Mouse (Mus musculus): ENCODE results near the gene Cdc42ep4. TPM values are rescaled to one million over a fixed set of nuclear protein-coding genes. Genes with fewer than 3 reads are reported as not detected.

The Cdc42ep4 gene
- polyA plus RNA-seq, 2 experiments = 47.3 to 49.6 TPM

- ATAC-seq (ENCODE audit: low FRiP score, low read depth) (no peak), DNase-seq (ENCODE audit: low spot score) (no peak)
- H3K9me3 ChIP-seq (ENCODE audit: control insufficient read depth, low read length) = no peaks in the 10 kb centered on the region
- no peak overlapping the region for H3K4me3 ChIP-seq (replicated peaks; ENCODE audit: low read length)
- no peak overlapping the region for H3K4me2 ChIP-seq (replicated peaks; ENCODE audit: low read depth, low read length, severe bottlenecking)
- H3K36me3 ChIP-seq (ENCODE audit: control insufficient read depth, insufficient read depth, low read length) = no peaks in the 10 kb centered on the region
- 58% methylated on average over 7 of the region's 7 CpGs for WGBS
- H3K27ac ChIP-seq (replicated peaks; ENCODE audit: low read depth, low read length) = no peak overlapping the region
- H3K9ac ChIP-seq (ENCODE audit: low read depth, low read length, severe bottlenecking) = no peak overlapping the region
- no peaks in the 10 kb centered on the region for H3K27me3 ChIP-seq (ENCODE audit: control insufficient read depth, insufficient read depth, low read length)
- TF ChIP-seq POLR2A (IDR thresholded peaks at IDR 0.05; ENCODE audit: borderline replicate concordance, extremely low read depth, insufficient read depth, insufficient read length) = no peak
- peaks cover 11% of the 10 kb centered on the region for H3K4me1 ChIP-seq (ENCODE audit: control insufficient read depth, insufficient read depth, low read length)
Measured at GRCm38 (mm10) chr11:113760476-113760875, 8.8 kb upstream of the Cdc42ep4 start.

- no peak for TF ChIP-seq POLR2A (IDR thresholded peaks at IDR 0.05; ENCODE audit: borderline replicate concordance, extremely low read depth, insufficient read depth, insufficient read length)
- no peak overlapping the region for H3K4me3 ChIP-seq (replicated peaks; ENCODE audit: low read length)
- H3K4me1 ChIP-seq (ENCODE audit: control insufficient read depth, insufficient read depth, low read length) = peaks cover 13% of the 10 kb centered on the region
- no peak for DNase-seq (ENCODE audit: low spot score)
- no peak overlapping the region for H3K4me2 ChIP-seq (replicated peaks; ENCODE audit: low read depth, low read length, severe bottlenecking)
- H3K9ac ChIP-seq (ENCODE audit: low read depth, low read length, severe bottlenecking) = no peak overlapping the region
- no peak for ATAC-seq (ENCODE audit: low FRiP score, low read depth)
- H3K36me3 ChIP-seq (ENCODE audit: control insufficient read depth, insufficient read depth, low read length) = no peaks in the 10 kb centered on the region
- 92% methylated on average over 5 of the region's 5 CpGs for WGBS
- H3K27me3 ChIP-seq (ENCODE audit: control insufficient read depth, insufficient read depth, low read length) = no peaks in the 10 kb centered on the region
- H3K27ac ChIP-seq (replicated peaks; ENCODE audit: low read depth, low read length) = no peak overlapping the region
- no peaks in the 10 kb centered on the region for H3K9me3 ChIP-seq (ENCODE audit: control insufficient read depth, low read length)
Measured at GRCm38 (mm10) chr11:113758851-113759250, 7.2 kb upstream of the Cdc42ep4 start.

GRCm38 (mm10) chr11:113756578-113756977 is 4.9 kb upstream of the Cdc42ep4 start:
- no peak for TF ChIP-seq POLR2A (IDR thresholded peaks at IDR 0.05; ENCODE audit: borderline replicate concordance, extremely low read depth, insufficient read depth, insufficient read length)
- Histone ChIP-seq H3K36me3 (ENCODE audit: control insufficient read depth, insufficient read depth, low read length) (no peaks in the 10 kb centered on the region), H3K9me3 (ENCODE audit: control insufficient read depth, low read length) (no peaks in the 10 kb centered on the region), H3K4me2 (replicated peaks; ENCODE audit: low read depth, low read length, severe bottlenecking) (no peak overlapping the region), H3K4me3 (replicated peaks; ENCODE audit: low read length) (no peak overlapping the region), H3K27me3 (ENCODE audit: control insufficient read depth, insufficient read depth, low read length) (no peaks in the 10 kb centered on the region), H3K4me1 (ENCODE audit: control insufficient read depth, insufficient read depth, low read length) (peaks cover 10% of the 10 kb centered on the region), H3K27ac (replicated peaks; ENCODE audit: low read depth, low read length) (no peak overlapping the region), H3K9ac (ENCODE audit: low read depth, low read length, severe bottlenecking) (no peak overlapping the region)
- no peak for ATAC-seq (ENCODE audit: low FRiP score, low read depth)
- DNase-seq (ENCODE audit: low spot score) = no peak
- 85% methylated on average over 12 of the region's 12 CpGs for WGBS

GRCm38 (mm10) chr11:113755878-113756277 is 4.2 kb upstream of the Cdc42ep4 start:
- 91% methylated on average over 14 of the region's 14 CpGs for WGBS
- Histone ChIP-seq H3K4me1 (ENCODE audit: control insufficient read depth, insufficient read depth, low read length) (peaks cover 10% of the 10 kb centered on the region), H3K36me3 (ENCODE audit: control insufficient read depth, insufficient read depth, low read length) (no peaks in the 10 kb centered on the region), H3K27me3 (ENCODE audit: control insufficient read depth, insufficient read depth, low read length) (no peaks in the 10 kb centered on the region), H3K4me2 (replicated peaks; ENCODE audit: low read depth, low read length, severe bottlenecking) (no peak overlapping the region), H3K4me3 (replicated peaks; ENCODE audit: low read length) (no peak overlapping the region), H3K27ac (replicated peaks; ENCODE audit: low read depth, low read length) (no peak overlapping the region), H3K9ac (ENCODE audit: low read depth, low read length, severe bottlenecking) (no peak overlapping the region), H3K9me3 (ENCODE audit: control insufficient read depth, low read length) (no peaks in the 10 kb centered on the region)
- DNase-seq (ENCODE audit: low spot score) (no peak), ATAC-seq (ENCODE audit: low FRiP score, low read depth) (no peak)
- TF ChIP-seq POLR2A (IDR thresholded peaks at IDR 0.05; ENCODE audit: borderline replicate concordance, extremely low read depth, insufficient read depth, insufficient read length) = no peak

- no peaks in the 10 kb centered on the region for H3K9me3 ChIP-seq (ENCODE audit: control insufficient read depth, low read length)
- H3K4me2 ChIP-seq (replicated peaks; ENCODE audit: low read depth, low read length, severe bottlenecking) = no peak overlapping the region
- 25% methylated on average over 9 of the region's 9 CpGs for WGBS
- DNase-seq (ENCODE audit: low spot score) (no peak), ATAC-seq (ENCODE audit: low FRiP score, low read depth) (no peak)
- H3K27ac ChIP-seq (replicated peaks; ENCODE audit: low read depth, low read length) = no peak overlapping the region
- no peak overlapping the region for H3K4me3 ChIP-seq (replicated peaks; ENCODE audit: low read length)
- peaks cover 10% of the 10 kb centered on the region for H3K4me1 ChIP-seq (ENCODE audit: control insufficient read depth, insufficient read depth, low read length)
- no peaks in the 10 kb centered on the region for H3K27me3 ChIP-seq (ENCODE audit: control insufficient read depth, insufficient read depth, low read length)
- no peaks in the 10 kb centered on the region for H3K36me3 ChIP-seq (ENCODE audit: control insufficient read depth, insufficient read depth, low read length)
- TF ChIP-seq POLR2A (IDR thresholded peaks at IDR 0.05; ENCODE audit: borderline replicate concordance, extremely low read depth, insufficient read depth, insufficient read length) = no peak
- no peak overlapping the region for H3K9ac ChIP-seq (ENCODE audit: low read depth, low read length, severe bottlenecking)
Measured at GRCm38 (mm10) chr11:113754845-113755244, 3.2 kb upstream of the Cdc42ep4 start.

Data from limb, embryonic 14.5 days (tissue).